Mouse (Mus musculus) MEL (cell line): ENCODE data around the gene Mrpl14. TPM values are rescaled to one million over a fixed set of nuclear protein-coding genes. Genes with fewer than 3 reads are reported as not detected.

Experiments
- DNase-seq: peaks from one replicate; pipeline ENCODE4 v3.0.0; 2011; ENCODE audit warnings: low read depth, low spot score
- H3K27ac ChIP-seq: 2 replicates; pipeline ENCODE4 v1.5.1; 2012; ENCODE audit warnings: low read depth, mild to moderate bottlenecking, control low read depth, low read length, moderate library complexity; ENCODE audit not compliant: control insufficient read depth
- H3K27me3 ChIP-seq, 2 experiments: fragments of 150-350 bp in 1 of 2; sonication (generic) in 1 of 2; 2 replicates each; pipeline ENCODE4 v1.6.1; 2012; ENCODE audit warnings: low read length in 2 of 2, mild to moderate bottlenecking in 2 of 2, improper control_type of control experiment in 1 of 2, moderate library complexity in 1 of 2; ENCODE audit not compliant: insufficient read depth in 2 of 2, control insufficient read depth in 1 of 2
- H3K36me3 ChIP-seq, 2 experiments: 2 replicates each; pipeline ENCODE4 v1.6.1; 2012 to 2014; ENCODE audit warnings: low read length in 2 of 2, improper control_type of control experiment in 1 of 2, inconsistent platforms in 1 of 2, mild to moderate bottlenecking in 1 of 2; ENCODE audit not compliant: insufficient read depth in 2 of 2, control insufficient read depth in 1 of 2
- H3K4me1 ChIP-seq, 2 experiments: fragments of 150-350 bp in 1 of 2; sonication (generic) in 1 of 2; 2 replicates each; pipeline ENCODE4 v1.6.1; 2012; ENCODE audit warnings: low read length in 2 of 2, improper control_type of control experiment in 1 of 2, mild to moderate bottlenecking in 1 of 2; ENCODE audit not compliant: insufficient read depth in 2 of 2, control insufficient read depth in 1 of 2
- H3K4me3 ChIP-seq, 2 experiments: fragments of 150-350 bp in 1 of 2; sonication (generic) in 1 of 2; 2 replicates each; pipeline ENCODE4 v1.5.1; 2012; ENCODE audit warnings: low read depth in 2 of 2, low read length in 2 of 2, mild to moderate bottlenecking in 2 of 2, moderate library complexity in 2 of 2, control low read depth in 1 of 2, improper control_type of control experiment in 1 of 2; ENCODE audit not compliant: control insufficient read depth in 1 of 2, insufficient read depth in 1 of 2
- H3K79me2 ChIP-seq: 2 replicates; pipeline ENCODE4 v1.6.1; 2012; ENCODE audit warnings: mild to moderate bottlenecking, low read length, moderate library complexity; ENCODE audit not compliant: control insufficient read depth, poor library complexity, insufficient read depth
- H3K9ac ChIP-seq: 2 replicates; pipeline ENCODE4 v1.6.1; 2012; ENCODE audit warnings: low read depth, mild to moderate bottlenecking, control low read depth, low read length, moderate library complexity; ENCODE audit not compliant: control insufficient read depth, poor library complexity, severe bottlenecking
- H3K9me3 ChIP-seq: fragments of 150-350 bp; sonication (generic); replicated peaks from 2 replicates; pipeline ENCODE4 v1.6.1; 2012; ENCODE audit warnings: mild to moderate bottlenecking, low read length, improper control_type of control experiment, moderate library complexity; ENCODE audit not compliant: insufficient read depth
- BHLHE40 ChIP-seq: IDR thresholded peaks from 2 replicates; pipeline ENCODE4 v1.6.1; 2012; ENCODE audit warnings: low read depth, mild to moderate bottlenecking, inconsistent platforms, low read length, improper control_type of control experiment, borderline replicate concordance
- CHD1 ChIP-seq: IDR thresholded peaks from 2 replicates; pipeline ENCODE4 v1.6.1; 2012; ENCODE audit warnings: low read depth, mild to moderate bottlenecking, inconsistent platforms, low read length, improper control_type of control experiment
- CHD2 ChIP-seq: IDR thresholded peaks from 2 replicates; pipeline ENCODE4 v1.6.1; 2011; ENCODE audit warnings: low read length, improper control_type of control experiment
- CTCF ChIP-seq, 3 experiments: IDR thresholded peaks in 2 of 3; conservative IDR thresholded peaks in 1 of 3; 2 replicates each; pipeline ENCODE4 v1.5.1; 2011 to 2012; ENCODE audit warnings: low read length in 3 of 3, low read depth in 2 of 3, mild to moderate bottlenecking in 2 of 3, improper control_type of control experiment in 1 of 3, inconsistent platforms in 1 of 3, mixed read lengths in 1 of 3, moderate library complexity in 1 of 3; ENCODE audit not compliant: control insufficient read depth in 1 of 3, insufficient read depth in 1 of 3, poor library complexity in 1 of 3, severe bottlenecking in 1 of 3
- E2F4 ChIP-seq: IDR thresholded peaks from 2 replicates; pipeline ENCODE4 v1.6.1; 2011; ENCODE audit warnings: low read depth, low read length, improper control_type of control experiment, borderline replicate concordance
- HCFC1 ChIP-seq: IDR thresholded peaks from 2 replicates; pipeline ENCODE4 v1.6.1; 2012; ENCODE audit warnings: low read depth, mild to moderate bottlenecking, inconsistent platforms, low read length, improper control_type of control experiment, moderate library complexity
- JUND ChIP-seq: IDR thresholded peaks from 2 replicates; pipeline ENCODE4 v1.6.1; 2011; ENCODE audit warnings: low read depth, mild to moderate bottlenecking, improper control_type of control experiment, low read length
- KAT2A ChIP-seq: conservative IDR thresholded peaks from 2 replicates; pipeline ENCODE4 v1.6.1; 2012; ENCODE audit warnings: low read depth, low read length, improper control_type of control experiment, inconsistent platforms
- MAFK ChIP-seq: IDR thresholded peaks from 2 replicates; pipeline ENCODE4 v1.6.1; 2011; ENCODE audit warnings: low read depth, mild to moderate bottlenecking, low read length, improper control_type of control experiment, borderline replicate concordance
- MAX ChIP-seq: IDR thresholded peaks from 2 replicates; pipeline ENCODE4 v1.6.1; 2011; ENCODE audit warnings: low read length, improper control_type of control experiment
- MEF2A ChIP-seq: IDR thresholded peaks from 2 replicates; pipeline ENCODE4 v1.6.1; 2014; ENCODE audit warnings: low read depth, mild to moderate bottlenecking, inconsistent platforms, low read length, improper control_type of control experiment; ENCODE audit not compliant: poor library complexity, insufficient replicate concordance, severe bottlenecking; ENCODE audit errors: extremely low read depth
- MXI1 ChIP-seq: IDR thresholded peaks from 2 replicates; pipeline ENCODE4 v1.6.1; 2011; ENCODE audit warnings: mild to moderate bottlenecking, low read depth, low read length, improper control_type of control experiment
- MYC ChIP-seq: IDR thresholded peaks from 2 replicates; pipeline ENCODE4 v1.6.1; 2011; ENCODE audit warnings: low read depth, mild to moderate bottlenecking, low read length, improper control_type of control experiment, moderate library complexity
- NELFE ChIP-seq: IDR thresholded peaks from 2 replicates; pipeline ENCODE4 v1.6.1; 2011; ENCODE audit warnings: low read depth, low read length, improper control_type of control experiment
- POLR2A ChIP-seq, 2 experiments: IDR thresholded peaks; 2 replicates each; pipeline ENCODE4 v1.6.1; 2011 to 2012; ENCODE audit warnings: low read length in 2 of 2, mild to moderate bottlenecking in 2 of 2, control low read depth in 1 of 2, improper control_type of control experiment in 1 of 2, low read depth in 1 of 2, moderate library complexity in 1 of 2; ENCODE audit not compliant: control insufficient read depth in 1 of 2, insufficient read depth in 1 of 2, poor library complexity in 1 of 2
- POLR2AphosphoS5 ChIP-seq: IDR thresholded peaks from 2 replicates; pipeline ENCODE4 v1.6.1; 2012; ENCODE audit warnings: low read depth, borderline replicate concordance, mild to moderate bottlenecking, inconsistent platforms, low read length, moderate library complexity, mixed read lengths
- RAD21 ChIP-seq: IDR thresholded peaks from 2 replicates; pipeline ENCODE4 v1.6.1; 2011; ENCODE audit warnings: mild to moderate bottlenecking, low read depth, low read length, improper control_type of control experiment
- SMC3 ChIP-seq: IDR thresholded peaks from 2 replicates; pipeline ENCODE4 v1.6.1; 2011; ENCODE audit warnings: low read depth, low read length, improper control_type of control experiment
- TAL1 ChIP-seq: IDR thresholded peaks from 2 replicates; pipeline ENCODE4 v1.6.1; 2012; ENCODE audit warnings: mild to moderate bottlenecking, inconsistent platforms, low read length, moderate library complexity, mixed read lengths
- TBP ChIP-seq: IDR thresholded peaks from 2 replicates; pipeline ENCODE4 v1.8.0; 2011; ENCODE audit warnings: low read depth, low read length, improper control_type of control experiment
- TCF12 ChIP-seq: IDR thresholded peaks from 2 replicates; pipeline ENCODE4 v1.6.1; 2014; ENCODE audit warnings: low read depth, mild to moderate bottlenecking, inconsistent platforms, low read length, improper control_type of control experiment, moderate library complexity
- USF2 ChIP-seq, 2 experiments: IDR thresholded peaks; 2 replicates each; pipeline ENCODE4 v1.6.1; 2011 to 2012; ENCODE audit warnings: improper control_type of control experiment in 2 of 2, low read length in 2 of 2, borderline replicate concordance in 1 of 2, inconsistent platforms in 1 of 2, low read depth in 1 of 2, mild to moderate bottlenecking in 1 of 2; ENCODE audit not compliant: insufficient read depth in 1 of 2
- ZC3H11A ChIP-seq: IDR thresholded peaks from 2 replicates; pipeline ENCODE4 v1.6.1; 2012; ENCODE audit warnings: low read depth, mild to moderate bottlenecking, inconsistent platforms, low read length, improper control_type of control experiment
- ZMIZ1 ChIP-seq: IDR thresholded peaks from 2 replicates; pipeline ENCODE4 v1.6.1; 2012; ENCODE audit warnings: low read depth, mild to moderate bottlenecking, inconsistent platforms, low read length, improper control_type of control experiment, moderate library complexity
- polyA plus RNA-seq, 2 experiments: library from polyadenylated mRNA; stranded (reverse) in 1 of 2; unstranded in 1 of 2; fragments of >175 nt in 1 of 2; fragments of >200 nt in 1 of 2; gene quantifications; 2 replicates each; pipeline versions ENCODE4 v1.2.1 to v1.2.4; 2012; ENCODE audit warnings: low replicate concordance in 2 of 2, low read depth in 1 of 2; ENCODE audit not compliant: insufficient read length in 2 of 2, insufficient read depth in 1 of 2, missing spikeins in 1 of 2
- total RNA-seq: library from RNA; depleted of rRNA; stranded (reverse); fragments of 300-350 nt; gene quantifications from 2 replicates; pipeline ENCODE4 v1.2.3, GENCODE M21; 2012

The Mrpl14 gene
- total and polyA plus RNA-seq, 3 experiments = 66.2 to 159 TPM; not detected in 1

DNA sequence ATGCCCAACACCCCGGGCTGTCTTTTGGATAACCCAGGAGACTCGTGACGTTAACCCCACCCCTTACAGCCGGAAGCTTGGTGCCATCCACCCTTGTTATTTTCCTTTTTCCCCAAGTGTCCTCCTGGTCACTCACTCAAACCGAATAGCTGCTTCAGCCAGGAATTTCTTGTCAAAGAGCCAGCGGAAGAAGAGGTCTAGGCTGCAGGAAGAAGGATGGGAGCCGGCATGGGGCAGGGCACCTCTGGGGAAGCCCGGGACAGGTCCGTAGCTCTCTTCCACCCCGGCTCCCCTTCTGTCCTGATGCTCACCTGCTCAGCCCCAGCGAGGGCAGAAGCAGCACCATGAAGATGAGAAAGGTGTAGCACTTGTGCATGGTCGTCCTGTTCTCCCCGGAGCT lies 21.5 kb upstream of the Mrpl14 start:
- Histone ChIP-seq H3K9ac (no peak overlapping the region), H3K36me3 (no peaks in the 10 kb centered on the region; a peak in 1 of 4 replicates), H3K4me3 (no peak overlapping the region), H3K4me1 (no peaks in the 10 kb centered on the region), H3K79me2 (no peaks in the 10 kb centered on the region), H3K9me3 (no peaks in the 10 kb centered on the region), H3K27ac (no peak overlapping the region), H3K27me3 (no peaks in the 10 kb centered on the region)
- DNase-seq = no peak
- TF ChIP-seq CHD1 = no peak
- TF ChIP-seq JUND = no peak
- no peak for TF ChIP-seq TCF12
- no peak for TF ChIP-seq MEF2A
- TF ChIP-seq ZMIZ1 = no peak
- no peak for TF ChIP-seq KAT2A
- TF ChIP-seq NELFE = no peak
- no peak for TF ChIP-seq USF2 (IDR thresholded peaks at IDR 0.05; ENCODE audit: borderline replicate concordance in 1 of 2, insufficient read depth in 1 of 2, low read depth in 1 of 2, low read length in 2 of 2)
- no peak for TF ChIP-seq MYC
- no peak for TF ChIP-seq SMC3
- no peak for TF ChIP-seq ZC3H11A
- TF ChIP-seq CHD2 = no peak
- TF ChIP-seq E2F4 = no peak
- no peak for TF ChIP-seq MAX
- no peak for TF ChIP-seq HCFC1

DNA sequence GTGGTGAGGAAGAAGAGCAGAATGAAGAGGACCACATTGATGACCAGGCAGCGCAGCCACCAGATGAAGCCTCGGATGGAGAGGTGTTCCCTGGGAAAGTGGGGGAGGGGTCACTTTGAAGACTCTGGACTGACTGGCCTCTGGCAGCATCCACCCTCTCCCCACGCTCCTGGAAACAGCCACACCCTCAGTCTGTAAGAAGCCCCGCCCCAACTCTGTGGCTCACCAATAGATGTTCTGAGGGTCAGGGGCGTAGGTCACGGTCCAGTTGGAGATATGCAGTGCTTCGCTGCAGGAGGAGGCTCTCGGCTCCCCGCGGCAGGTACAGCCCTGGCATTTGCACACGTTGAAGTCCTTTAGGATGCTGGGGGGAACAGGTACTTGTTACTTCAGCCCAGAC lies 20.0 kb upstream of the Mrpl14 start:
- H3K27me3 ChIP-seq = no peaks in the 10 kb centered on the region
- no peak overlapping the region for H3K9ac ChIP-seq
- H3K27ac ChIP-seq = no peak overlapping the region
- H3K79me2 ChIP-seq = no peaks in the 10 kb centered on the region
- H3K9me3 ChIP-seq = no peaks in the 10 kb centered on the region
- H3K36me3 ChIP-seq = no peaks in the 10 kb centered on the region; a peak in 1 of 4 replicates
- TF ChIP-seq TAL1 (no peak), MAFK (no peak), TBP (no peak), SMC3 (no peak), BHLHE40 (no peak), MAX (no peak), MXI1 (no peak), CTCF (IDR thresholded peaks at IDR 0.05 in 2 of 3, conservative IDR thresholded peaks at IDR 0.05 in 1 of 3; ENCODE audit: control insufficient read depth in 1 of 3, insufficient read depth in 1 of 3, low read depth in 2 of 3, low read length in 3 of 3, poor library complexity in 1 of 3, severe bottlenecking in 1 of 3) (no peak), POLR2AphosphoS5 (no peak), RAD21 (no peak), USF2 (IDR thresholded peaks at IDR 0.05; ENCODE audit: borderline replicate concordance in 1 of 2, insufficient read depth in 1 of 2, low read depth in 1 of 2, low read length in 2 of 2) (no peak), POLR2A (IDR thresholded peaks at IDR 0.05; ENCODE audit: control insufficient read depth in 1 of 2, insufficient read depth in 1 of 2, low read depth in 1 of 2, low read length in 2 of 2, poor library complexity in 1 of 2) (no peak)
- H3K4me1 ChIP-seq = no peaks in the 10 kb centered on the region
- DNase-seq = no peak
- H3K4me3 ChIP-seq = no peak overlapping the region
